Mouse (Mus musculus): ENCODE data around the gene Mdga2.

GRCm38 (mm10) chr12:66755653-66756052, 466.7 kb downstream of the Mdga2 start:
- no peak for TF ChIP-seq CTCF (IDR thresholded peaks at IDR 0.05; ENCODE audit: low read depth, low read length)
- no peak for TF ChIP-seq POLR2A (IDR thresholded peaks at IDR 0.05; ENCODE audit: insufficient read depth, low read length)
- TF ChIP-seq EP300 (IDR thresholded peaks at IDR 0.05; ENCODE audit: insufficient read depth, low read depth, low read length): no peak

Measured in ES-Bruce4 (cell line).